Mouse (Mus musculus) testis, adult 2 months (tissue): ENCODE measurements around the gene Casp2.

Experiments
- CTCF ChIP-seq: fragments of 200-500 bp; IDR thresholded peaks from 2 replicates; pipeline ENCODE4 v1.5.1; 2012; ENCODE audit warnings: low read depth, mild to moderate bottlenecking, inconsistent platforms, low read length, moderate library complexity; ENCODE audit not compliant: control insufficient read depth, insufficient read depth, insufficient replicate concordance
- POLR2A ChIP-seq: fragments of 200-500 bp; IDR thresholded peaks from 2 replicates; pipeline ENCODE4 v1.6.1; 2012; ENCODE audit warnings: low read depth, mild to moderate bottlenecking, inconsistent platforms, low read length, moderate library complexity; ENCODE audit not compliant: control insufficient read depth

DNA sequence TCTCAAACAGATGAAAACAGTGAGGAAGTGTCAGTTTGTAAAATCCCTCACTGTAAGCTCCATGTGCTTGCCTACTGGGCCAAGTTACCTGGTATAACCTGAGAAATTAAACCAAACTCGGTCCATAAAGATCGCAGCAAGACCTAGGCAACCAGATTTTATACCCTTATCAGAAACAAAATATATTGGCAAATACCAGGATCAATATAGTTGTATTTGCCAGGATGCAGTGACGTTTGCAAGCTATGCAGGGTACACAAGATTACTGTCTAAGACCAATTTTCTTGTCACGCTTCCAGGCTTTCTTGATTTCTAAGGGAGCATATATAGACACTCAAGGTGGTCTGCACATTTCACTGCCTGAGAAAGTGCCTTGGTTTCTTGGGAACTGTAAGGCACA lies 13.0 kb upstream of the Casp2 start:
- no peak for TF ChIP-seq CTCF
- TF ChIP-seq POLR2A: no peak
